Mouse (Mus musculus) embryonic facial prominence, embryonic 15.5 days (tissue): ENCODE data around the gene Tmem139. TPM values are rescaled to one million over a fixed set of nuclear protein-coding genes. Genes with fewer than 3 reads are reported as not detected.

Experiments used
- ATAC-seq: fragments of 200-750 bp; cut with Nextera tagmentation; 2 replicates; pipeline ENCODE4 v1.8.0; 2017; ENCODE audit warnings: low read depth, moderate TSS enrichment; ENCODE audit not compliant: insufficient number of reproducible peaks, low FRiP score, low TSS enrichment
- H3K27ac ChIP-seq: fragments of 300-500 bp; sonication (generic); replicated peaks from 2 replicates; pipeline ENCODE4 v1.5.1; 2015; ENCODE audit warnings: mild to moderate bottlenecking, inconsistent platforms
- H3K27me3 ChIP-seq: fragments of 300-500 bp; sonication (generic); 2 replicates; pipeline ENCODE4 v1.6.1; 2015; ENCODE audit warnings: inconsistent platforms
- H3K36me3 ChIP-seq: fragments of 300-500 bp; sonication (generic); 2 replicates; pipeline ENCODE4 v1.6.1; 2015; ENCODE audit warnings: mild to moderate bottlenecking, inconsistent platforms
- H3K4me1 ChIP-seq: fragments of 300-500 bp; sonication (generic); 2 replicates; pipeline ENCODE4 v1.6.1; 2015; ENCODE audit warnings: inconsistent platforms
- H3K4me2 ChIP-seq: fragments of 300-500 bp; sonication (generic); replicated peaks from 2 replicates; pipeline ENCODE4 v1.6.1; 2015; ENCODE audit warnings: mild to moderate bottlenecking, inconsistent platforms
- H3K4me3 ChIP-seq: fragments of 300-500 bp; sonication (generic); replicated peaks from 2 replicates; pipeline ENCODE4 v1.5.1; 2015; ENCODE audit warnings: mild to moderate bottlenecking, inconsistent platforms
- H3K9ac ChIP-seq: fragments of 300-500 bp; sonication (generic); 2 replicates; pipeline ENCODE4 v1.6.1; 2015; ENCODE audit warnings: inconsistent platforms
- H3K9me3 ChIP-seq: fragments of 300-500 bp; sonication (generic); replicated peaks from 2 replicates; pipeline ENCODE4 v1.6.1; 2016; ENCODE audit warnings: inconsistent platforms
- WGBS: fragments of 180-500 bp; shearing (Covaris S2); methylation state at CpG from one replicate; pipeline ENCODE4 v1.1.7; 2015; 5-methylcytosine and 5-hydroxymethylcytosine counted together
- polyA plus RNA-seq: library from polyadenylated mRNA; unstranded; fragments of >200 nt; fragmentation: Nextera tagmentation; extraction: Ambion mirVana; gene quantifications from 2 replicates; pipeline ENCODE4 v1.2.1, GENCODE M21; 2015

Tmem139 gene
- polyA plus RNA-seq = 1.5 and 2.1 TPM in 2 replicates

- Histone ChIP-seq H3K4me2 (peak within 1 kb of the TSS; percentile 17), H3K9me3 (no peaks in the 10 kb centered on the region), H3K27ac (no peak within 1 kb of the TSS), H3K4me1 (peaks cover 5% of the 10 kb centered on the region), H3K27me3 (no peaks in the 10 kb centered on the region), H3K4me3 (peak within 1 kb of the TSS; percentile 8), H3K36me3 (no peaks in the 10 kb centered on the region), H3K9ac (no peak within 1 kb of the TSS)
- no peak for ATAC-seq
- 19% methylated on average over 20 of the region's 20 CpGs for WGBS
Measured at GRCm38 (mm10) chr6:42261524-42262170, at the start of gene Tmem139. Gene Tmem139 (plus strand): TSS chr6:42261970.

- Histone ChIP-seq H3K4me1 (no peaks in the 10 kb centered on the region), H3K36me3 (no peaks in the 10 kb centered on the region), H3K4me3 (no peak within 1 kb of the TSS), H3K4me2 (no peak within 1 kb of the TSS), H3K27ac (no peak within 1 kb of the TSS), H3K9ac (no peak within 1 kb of the TSS), H3K27me3 (no peaks in the 10 kb centered on the region), H3K9me3 (no peaks in the 10 kb centered on the region)
- no peak for ATAC-seq
- WGBS = 82% methylated on average over 2 of the region's 2 CpGs
Measured at GRCm38 (mm10) chr6:42215028-42215427, 46.7 kb upstream of the Tmem139 start, which contains the start of gene Tas2r144. Gene Tas2r144 (plus strand): TSS chr6:42215328.

GRCm38 (mm10) chr6:42222286-42222685 lies 39.5 kb upstream of the Tmem139 start:
- Histone ChIP-seq H3K27me3 (no peaks in the 10 kb centered on the region), H3K9ac (no peak overlapping the region), H3K4me2 (no peak overlapping the region), H3K4me3 (no peak overlapping the region), H3K9me3 (no peaks in the 10 kb centered on the region), H3K27ac (no peak overlapping the region), H3K4me1 (no peaks in the 10 kb centered on the region), H3K36me3 (no peaks in the 10 kb centered on the region)
- 44% methylated on average over 3 of the region's 3 CpGs for WGBS
- no peak for ATAC-seq

GRCm38 (mm10) chr6:42225046-42225445 lies 36.7 kb upstream of the Tmem139 start:
- H3K4me3 ChIP-seq = no peak overlapping the region
- 70% methylated on average over 4 of the region's 4 CpGs for WGBS
- no peak overlapping the region for H3K9ac ChIP-seq
- H3K4me2 ChIP-seq = no peak overlapping the region
- no peaks in the 10 kb centered on the region for H3K27me3 ChIP-seq
- ATAC-seq = no peak
- no peaks in the 10 kb centered on the region for H3K36me3 ChIP-seq
- H3K27ac ChIP-seq = no peak overlapping the region
- no peaks in the 10 kb centered on the region for H3K9me3 ChIP-seq
- no peaks in the 10 kb centered on the region for H3K4me1 ChIP-seq

- no peak overlapping the region for H3K27ac ChIP-seq
- no peaks in the 10 kb centered on the region for H3K36me3 ChIP-seq
- H3K9ac ChIP-seq = no peak overlapping the region
- ATAC-seq = no peak
- no peaks in the 10 kb centered on the region for H3K27me3 ChIP-seq
- no peaks in the 10 kb centered on the region for H3K9me3 ChIP-seq
- 28% methylated on average over 17 of the region's 17 CpGs for WGBS
- no peaks in the 10 kb centered on the region for H3K4me1 ChIP-seq
- no peak overlapping the region for H3K4me3 ChIP-seq
- no peak overlapping the region for H3K4me2 ChIP-seq
Measured at GRCm38 (mm10) chr6:42227240-42228101, 34.3 kb upstream of the Tmem139 start.

GRCm38 (mm10) chr6:42229610-42230009 lies 32.2 kb upstream of the Tmem139 start:
- Histone ChIP-seq H3K36me3 (no peaks in the 10 kb centered on the region), H3K9ac (no peak overlapping the region), H3K4me1 (no peaks in the 10 kb centered on the region), H3K27ac (no peak overlapping the region), H3K27me3 (no peaks in the 10 kb centered on the region), H3K9me3 (no peaks in the 10 kb centered on the region), H3K4me3 (no peak overlapping the region), H3K4me2 (no peak overlapping the region)
- WGBS = 65% methylated on average over 4 of the region's 4 CpGs
- no peak for ATAC-seq

- WGBS = 81% methylated on average over 3 of the region's 3 CpGs
- Histone ChIP-seq H3K4me3 (no peak overlapping the region), H3K36me3 (no peaks in the 10 kb centered on the region), H3K9ac (no peak overlapping the region), H3K4me1 (no peaks in the 10 kb centered on the region), H3K4me2 (no peak overlapping the region), H3K27me3 (no peaks in the 10 kb centered on the region), H3K9me3 (no peaks in the 10 kb centered on the region), H3K27ac (no peak overlapping the region)
- ATAC-seq = no peak
Measured at GRCm38 (mm10) chr6:42231191-42231590, 30.6 kb upstream of the Tmem139 start.

- WGBS = 69% methylated on average over 6 of the region's 6 CpGs
- Histone ChIP-seq H3K4me3 (no peak overlapping the region), H3K27me3 (no peaks in the 10 kb centered on the region), H3K9me3 (no peaks in the 10 kb centered on the region), H3K36me3 (no peaks in the 10 kb centered on the region), H3K27ac (no peak overlapping the region), H3K9ac (no peak overlapping the region), H3K4me2 (no peak overlapping the region), H3K4me1 (no peaks in the 10 kb centered on the region)
- ATAC-seq = no peak
Measured at GRCm38 (mm10) chr6:42237276-42237805, 24.4 kb upstream of the Tmem139 start.

GRCm38 (mm10) chr6:42241311-42242045 lies 20.3 kb upstream of the Tmem139 start:
- no peak for ATAC-seq
- Histone ChIP-seq H3K4me3 (no peak overlapping the region), H3K9ac (no peak overlapping the region), H3K4me2 (no peak overlapping the region), H3K9me3 (no peaks in the 10 kb centered on the region), H3K27me3 (no peaks in the 10 kb centered on the region), H3K27ac (no peak overlapping the region), H3K4me1 (peaks cover 6% of the 10 kb centered on the region; the same call in 1 of the 2 replicates), H3K36me3 (no peaks in the 10 kb centered on the region)
- WGBS = 52% methylated on average over 6 of the region's 6 CpGs

- H3K36me3 ChIP-seq = no peaks in the 10 kb centered on the region
- H3K4me3 ChIP-seq = peak within 1 kb of the TSS; percentile 53
- peak within 1 kb of the TSS; percentile 26; the same call in 1 of the 2 replicates for H3K9ac ChIP-seq
- no peak within 1 kb of the TSS for H3K27ac ChIP-seq
- H3K9me3 ChIP-seq = no peaks in the 10 kb centered on the region
- 3% methylated on average over 28 of the region's 28 CpGs for WGBS
- peak within 1 kb of the TSS; percentile 84 for H3K4me2 ChIP-seq
- H3K4me1 ChIP-seq = peaks cover 8% of the 10 kb centered on the region; the same call in 1 of the 2 replicates
- no peaks in the 10 kb centered on the region for H3K27me3 ChIP-seq
- ATAC-seq = peak; percentile 97
Measured at GRCm38 (mm10) chr6:42245711-42246353, 15.9 kb upstream of the Tmem139 start, which contains the start of gene Gstk1. Gene Gstk1 (plus strand): TSS chr6:42245935.
